Mouse (Mus musculus): ENCODE results near the gene Bloc1s3. TPM values are rescaled to one million over a fixed set of nuclear protein-coding genes. Genes with fewer than 3 reads are reported as not detected.

The Bloc1s3 gene
- total RNA-seq, 2 experiments from 2014 or later = 6.8 to 7.2 TPM

GRCm38 (mm10) chr7:19459144-19459870 lies 48.9 kb downstream of the Bloc1s3 start:
- intact Hi-C loops (cut with DNase I) = loop anchor here (5.0 kb wide), 1 partner anchor 48 kb away; the partner anchor contains the start of genes Bloc1s3 and Trappc6a

DNA sequence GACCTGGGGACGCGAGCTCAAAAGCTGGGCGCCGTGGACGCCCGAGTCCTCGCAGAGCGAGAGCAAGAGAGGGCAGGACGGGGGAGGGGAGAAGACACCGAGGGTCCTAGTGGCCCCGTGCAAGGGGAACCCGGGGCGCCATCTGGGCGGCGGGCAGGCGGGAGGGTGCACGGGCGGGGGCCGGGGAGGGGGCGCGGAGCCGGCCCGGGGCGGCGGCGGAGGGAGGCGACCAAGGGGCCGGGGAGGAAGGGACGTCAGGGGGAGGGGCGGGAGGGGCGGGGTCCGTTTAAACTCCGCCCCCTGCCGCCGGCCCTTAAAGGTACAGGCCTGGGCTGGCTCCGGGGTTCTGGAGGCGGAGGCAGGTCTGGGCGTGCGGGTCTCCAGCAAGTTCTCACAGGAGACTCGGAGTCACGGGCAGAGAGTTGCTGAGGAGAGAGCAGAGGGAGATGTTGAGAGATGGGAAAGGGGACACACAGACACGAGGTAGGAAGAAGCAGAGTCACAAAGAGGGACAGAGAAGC lies 49.5 kb downstream of the Bloc1s3 start, which contains the start of gene Mark4:
Gene Mark4 (minus strand): TSS at position 231 of the 521 bp plus-strand sequence.
- DNase-seq (ENCODE audit: low spot score in 2 of 2) = peak; percentile 63 to 77
- intact Hi-C loops (cut with DNase I) = loop anchor here (5.0 kb wide), 1 partner anchor 49 kb away; the partner anchor contains the start of genes Bloc1s3 and Trappc6a

More at GRCm38 (mm10) chr7:19459144-19459870, 48.9 kb downstream of the Bloc1s3 start:
- DNase-seq (ENCODE audit: low spot score in 2 of 2) = no peak

DNA sequence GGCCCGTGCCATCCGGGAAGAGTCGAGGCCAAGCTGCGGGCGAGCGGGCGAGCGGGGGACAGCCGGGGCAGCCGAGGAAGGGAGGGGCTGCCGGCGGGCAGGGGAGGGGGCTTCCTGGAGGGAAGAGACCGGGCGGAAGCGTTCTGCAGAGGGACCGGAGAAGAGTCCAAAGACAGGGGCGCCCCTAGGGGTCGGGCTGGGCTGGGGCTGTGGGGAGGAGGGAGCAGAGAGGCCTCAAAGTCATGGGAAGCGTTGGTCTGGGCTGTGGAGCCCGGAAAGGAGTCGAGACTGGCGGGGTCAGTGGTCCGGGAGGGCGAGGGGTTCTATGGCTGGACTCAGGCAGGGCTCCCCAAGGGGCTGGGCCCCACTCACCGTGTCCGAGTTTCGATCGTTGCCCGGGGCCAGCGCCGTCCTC lies 50.1 kb downstream of the Bloc1s3 start:
- intact Hi-C loops (cut with DNase I) = loop anchor here (5.0 kb wide), 1 partner anchor 49 kb away; the partner anchor contains the start of genes Bloc1s3 and Trappc6a
- peak; percentile 32 to 43 for DNase-seq (ENCODE audit: low spot score in 2 of 2)

DNA sequence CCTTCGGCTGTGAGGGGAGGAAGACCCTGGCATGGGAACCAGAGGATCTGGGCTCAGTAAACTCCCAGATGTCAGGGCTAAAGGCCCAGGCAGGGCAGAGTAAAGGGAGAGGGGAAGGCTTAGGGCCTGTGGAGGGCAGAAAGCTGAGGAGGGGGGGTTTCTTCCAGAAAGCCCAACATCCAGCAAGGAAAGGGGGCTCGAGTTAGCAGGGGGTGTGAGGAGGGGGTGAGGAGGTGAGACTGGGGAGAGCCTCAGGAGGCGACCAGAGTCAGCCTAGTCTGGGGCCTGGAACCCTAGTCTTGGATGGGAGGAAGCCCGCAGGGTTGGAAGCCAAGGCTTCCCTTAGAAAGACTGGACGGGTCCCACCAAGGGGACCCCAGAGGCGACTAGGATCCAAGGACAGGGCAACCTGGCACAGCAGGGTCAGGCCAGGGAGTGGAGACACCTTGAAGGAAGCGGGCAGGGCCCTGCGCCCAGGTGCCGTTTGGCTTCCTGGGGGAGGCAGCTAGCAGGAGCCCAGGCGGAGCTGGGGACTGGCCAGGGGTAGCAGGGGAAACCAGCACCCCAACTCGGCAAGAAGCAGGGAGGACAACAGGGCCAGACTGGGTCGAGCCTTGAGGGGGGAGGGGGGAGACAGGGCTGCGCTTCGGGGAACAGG lies 50.6 kb downstream of the Bloc1s3 start:
- intact Hi-C loops (cut with DNase I) = loop anchor here (5.0 kb wide), 1 partner anchor 50 kb away; the partner anchor contains the start of genes Bloc1s3 and Trappc6a
- peak in 1 of 2 experiments; percentile 21 for DNase-seq (ENCODE audit: low spot score in 2 of 2)

GRCm38 (mm10) chr7:19456628-19457027 lies 51.5 kb downstream of the Bloc1s3 start:
- DNase-seq (ENCODE audit: low spot score in 2 of 2) = peak in 1 of 2 experiments; percentile 25

DNA sequence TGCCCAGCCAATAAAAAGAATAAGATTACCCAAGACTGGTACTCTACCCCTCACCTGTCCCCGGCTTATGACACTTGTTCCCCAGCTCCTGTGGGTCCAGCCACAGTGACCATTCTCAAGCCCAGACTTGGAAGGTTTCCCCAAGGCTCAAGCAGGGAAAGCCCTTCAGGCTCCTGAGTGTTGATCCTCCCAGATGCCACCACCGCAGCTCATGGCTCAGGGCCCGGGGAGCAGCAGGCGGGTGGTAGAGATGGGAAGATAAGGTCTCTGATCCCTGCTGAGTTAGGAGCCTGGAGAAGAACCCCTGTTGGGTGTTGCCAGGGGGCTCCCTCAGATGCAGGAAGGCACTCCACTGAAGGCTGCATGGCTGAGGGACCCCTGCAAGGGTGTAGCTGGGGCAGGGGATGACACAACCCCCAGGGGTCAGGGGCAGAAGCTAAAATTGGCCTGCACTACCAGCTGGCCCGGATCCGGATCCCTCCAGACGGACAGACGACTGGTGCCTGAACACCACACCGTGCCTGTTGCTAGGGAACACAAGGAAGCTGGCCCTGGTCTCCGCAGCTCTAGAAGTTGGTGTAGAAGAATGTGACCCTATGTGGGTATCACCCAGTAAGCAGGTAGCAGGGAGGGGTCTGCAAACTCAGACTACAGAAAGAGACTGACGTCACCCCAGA lies 52.2 kb downstream of the Bloc1s3 start:
- intact Hi-C loops (cut with DNase I) = loop anchor here (5.0 kb wide), 1 partner anchor 51 kb away; the partner anchor contains the start of genes Bloc1s3 and Trappc6a

More at GRCm38 (mm10) chr7:19456628-19457027, 51.5 kb downstream of the Bloc1s3 start:
- intact Hi-C loops (cut with DNase I) = loop anchor here (5.0 kb wide), 1 partner anchor 51 kb away; the partner anchor contains the start of genes Bloc1s3 and Trappc6a

GRCm38 (mm10) chr7:19455186-19455585 lies 53.0 kb downstream of the Bloc1s3 start:
- intact Hi-C loops (cut with DNase I) = loop anchor here (5.0 kb wide), 1 partner anchor 52 kb away; the partner anchor contains the start of genes Bloc1s3 and Trappc6a
- DNase-seq (ENCODE audit: low spot score in 2 of 2) = no peak

More for the DNA sequence above, 52.2 kb downstream of the Bloc1s3 start:
- no peak for DNase-seq (ENCODE audit: low spot score in 2 of 2)

Other genes with a start within 250 kb of the Bloc1s3 start
- 10 to 100 TPM; 11.2 to 13.5 TPM for gene Vasp, start 236.6 kb downstream of the Bloc1s3 start, total RNA-seq (2021)
- not detected for gene Ppm1n, start 228.3 kb downstream of the Bloc1s3 start, total RNA-seq (2021)
- gene Rtn2, start 225.7 kb downstream of the Bloc1s3 start, total RNA-seq (2021) = 100 to 1,000 TPM in 1 of 2 experiments, 10 to 100 TPM in 1; 98.6 to 121 TPM
- 10 to 100 TPM; 20.6 to 22.5 TPM for gene Fosb, start 198.3 kb downstream of the Bloc1s3 start, total RNA-seq (2021)
- gene Ercc1, start 163.6 kb downstream of the Bloc1s3 start, total RNA-seq (2021) = 10 to 100 TPM; 35.6 to 41.8 TPM
- 10 to 100 TPM; 17.3 to 17.6 TPM for gene Cd3eap, start 148.9 kb downstream of the Bloc1s3 start, total RNA-seq (2021)
- gene Ppp1r13l, start 148.6 kb downstream of the Bloc1s3 start, total RNA-seq (2021) = 1 to 10 TPM; 5.1 to 7.9 TPM
- 10 to 100 TPM; 26.1 to 40.0 TPM for gene Ercc2, start 126.4 kb downstream of the Bloc1s3 start, total RNA-seq (2021)
- 1 to 10 TPM; 2.6 to 3.3 TPM for gene Klc3, start 104.3 kb downstream of the Bloc1s3 start, total RNA-seq (2021)
- gene Ckm, start 103.6 kb downstream of the Bloc1s3 start, total RNA-seq (2021) = under 1 TPM; 0.35 to 0.41 TPM
- 10 to 100 TPM; 76.8 to 77.7 TPM for gene Mark4, start 49.5 kb downstream of the Bloc1s3 start, total RNA-seq (2021)
- gene Exoc3l2, start 45.0 kb downstream of the Bloc1s3 start, total RNA-seq (2021) = under 1 TPM; 0.23 to 0.52 TPM
- gene Trappc6a, start within 50 bp of the Bloc1s3 start, total RNA-seq (2021) = 10 to 100 TPM; 18.2 to 19.5 TPM
- under 1 TPM; 0.68 to 0.94 TPM for gene Nkpd1, start 9.5 kb upstream of the Bloc1s3 start, total RNA-seq (2021)
- 100 to 1,000 TPM; 135 to 140 TPM for gene Ppp1r37, start 54.7 kb upstream of the Bloc1s3 start, total RNA-seq (2021)
- gene Zfp296, start 68.9 kb upstream of the Bloc1s3 start, total RNA-seq (2021) = 1 to 10 TPM; 1.2 to 1.3 TPM
- gene Gemin7, start 69.2 kb upstream of the Bloc1s3 start, total RNA-seq (2021) = 10 to 100 TPM; 52.6 to 54.1 TPM
- 100 to 1,000 TPM in 1 of 2 experiments, 10 to 100 TPM in 1; 65.1 to 110 TPM for gene Clasrp, start 96.1 kb upstream of the Bloc1s3 start, total RNA-seq (2021)
- 1 to 10 TPM; 4.6 to 6.7 TPM for gene Relb, start 121.1 kb upstream of the Bloc1s3 start, total RNA-seq (2021)
- 100 to 1,000 TPM; 147 to 157 TPM for gene Clptm1, start 156.7 kb upstream of the Bloc1s3 start, total RNA-seq (2021)
- not detected for gene Apoc2, start 169.6 kb upstream of the Bloc1s3 start, total RNA-seq (2021)
- gene Gm44805, start 173.1 kb upstream of the Bloc1s3 start, total RNA-seq (2021) = not detected
- gene Apoc4, start 173.1 kb upstream of the Bloc1s3 start, total RNA-seq (2021) = not detected
- gene Apoc1, start 184.3 kb upstream of the Bloc1s3 start, total RNA-seq (2021) = 1 to 10 TPM; 1.5 to 2.9 TPM
- 1,000 to 10,000 TPM; 1,886 to 2,087 TPM for gene Apoe, start 190.8 kb upstream of the Bloc1s3 start, total RNA-seq (2021)
- gene Tomm40, start 207.1 kb upstream of the Bloc1s3 start, total RNA-seq (2021) = 100 to 1,000 TPM; 113 to 125 TPM
- 1 to 10 TPM; 7.2 to 9.3 TPM for gene Nectin2, start 242.1 kb upstream of the Bloc1s3 start, total RNA-seq (2021)

Data from left cerebral cortex, postnatal 36 days (tissue).